Mouse (Mus musculus) liver, adult 2 months (tissue): ENCODE data around the gene Npas1.

Experiments
- CTCF ChIP-seq: fragments of 200-500 bp; IDR thresholded peaks from 2 replicates; pipeline ENCODE4 v1.5.1; 2011; ENCODE audit warnings: low read depth, low read length, control low read depth
- POLR2A ChIP-seq: fragments of 200-500 bp; IDR thresholded peaks from 2 replicates; pipeline ENCODE4 v1.6.1; 2011; ENCODE audit warnings: low read length, control low read depth; ENCODE audit not compliant: insufficient read depth; ENCODE audit errors: extremely low read depth

GRCm38 (mm10) chr7:16525995-16526394, 48.5 kb upstream of the Npas1 start:
- TF ChIP-seq POLR2A (no peak), CTCF (no peak)
